Mouse (Mus musculus): ENCODE measurements around the gene Slc50a1.

The Slc50a1 gene

GRCm38 (mm10) chr3:89294195-89294594 is 23.8 kb upstream of the Slc50a1 start:
- no peak for DNase-seq (ENCODE audit: low spot score)

GRCm38 (mm10) chr3:89293247-89293918 is 23.0 kb upstream of the Slc50a1 start:
- peak; percentile 76 for DNase-seq (ENCODE audit: low spot score)

GRCm38 (mm10) chr3:89292303-89292702 is 21.9 kb upstream of the Slc50a1 start:
- no peak for DNase-seq (ENCODE audit: low spot score)

GRCm38 (mm10) chr3:89291874-89292273 is 21.5 kb upstream of the Slc50a1 start:
- no peak for DNase-seq (ENCODE audit: low spot score)

GRCm38 (mm10) chr3:89288503-89288928 is 18.1 kb upstream of the Slc50a1 start:
- peak; percentile 76 for DNase-seq (ENCODE audit: low spot score)

GRCm38 (mm10) chr3:89287286-89287685 is 16.9 kb upstream of the Slc50a1 start:
- DNase-seq (ENCODE audit: low spot score), result no peak

GRCm38 (mm10) chr3:89285526-89285925 is 15.2 kb upstream of the Slc50a1 start:
- no peak for DNase-seq (ENCODE audit: low spot score)

GRCm38 (mm10) chr3:89284261-89284660 is 13.9 kb upstream of the Slc50a1 start:
- no peak for DNase-seq (ENCODE audit: low spot score)

GRCm38 (mm10) chr3:89282291-89282643 is 11.9 kb upstream of the Slc50a1 start:
- no peak for DNase-seq (ENCODE audit: low spot score)

GRCm38 (mm10) chr3:89281579-89282290 is 11.4 kb upstream of the Slc50a1 start:
- DNase-seq (ENCODE audit: low spot score), result peak; percentile 75

GRCm38 (mm10) chr3:89280606-89281511 is 10.5 kb upstream of the Slc50a1 start, which contains the start of gene Efna1:
Gene Efna1, minus strand, starts transcription at chr3:89281142.
- peak; percentile 93 for DNase-seq (ENCODE audit: low spot score)

GRCm38 (mm10) chr3:89280050-89280605 is 9.8 kb upstream of the Slc50a1 start:
- DNase-seq (ENCODE audit: low spot score), result peak; percentile 81

GRCm38 (mm10) chr3:89279153-89279890 is 9.0 kb upstream of the Slc50a1 start:
- peak; percentile 90 for DNase-seq (ENCODE audit: low spot score)

GRCm38 (mm10) chr3:89278643-89279042 is 8.3 kb upstream of the Slc50a1 start:
- DNase-seq (ENCODE audit: low spot score), result no peak

- DNase-seq (ENCODE audit: low spot score), result no peak
Observed at GRCm38 (mm10) chr3:89278107-89278506, 7.7 kb upstream of the Slc50a1 start.

GRCm38 (mm10) chr3:89277281-89278021 is 7.1 kb upstream of the Slc50a1 start:
- DNase-seq (ENCODE audit: low spot score), result no peak

GRCm38 (mm10) chr3:89276061-89276460 is 5.7 kb upstream of the Slc50a1 start:
- DNase-seq (ENCODE audit: low spot score), result no peak

- no peak for DNase-seq (ENCODE audit: low spot score)
Observed at GRCm38 (mm10) chr3:89271760-89272159, 1.4 kb upstream of the Slc50a1 start.

GRCm38 (mm10) chr3:89270891-89271290 is 521 bp upstream of the Slc50a1 start:
- no peak for DNase-seq (ENCODE audit: low spot score)

GRCm38 (mm10) chr3:89268916-89269315 is 1.5 kb downstream of the Slc50a1 start:
- no peak for DNase-seq (ENCODE audit: low spot score)

GRCm38 (mm10) chr3:89266439-89266893 is 3.9 kb downstream of the Slc50a1 start:
- peak; percentile 83 for DNase-seq (ENCODE audit: low spot score)

All from yolk sac, embryonic 10.5 days (tissue).